Mouse (Mus musculus): ENCODE measurements at regions not wholly inside any gene's neighbourhood (a gene's known extent, or its start where the extent isn't known, plus 50 kb on each side); places are given as distances from the start of the nearest gene placed in this dataset.

DNA sequence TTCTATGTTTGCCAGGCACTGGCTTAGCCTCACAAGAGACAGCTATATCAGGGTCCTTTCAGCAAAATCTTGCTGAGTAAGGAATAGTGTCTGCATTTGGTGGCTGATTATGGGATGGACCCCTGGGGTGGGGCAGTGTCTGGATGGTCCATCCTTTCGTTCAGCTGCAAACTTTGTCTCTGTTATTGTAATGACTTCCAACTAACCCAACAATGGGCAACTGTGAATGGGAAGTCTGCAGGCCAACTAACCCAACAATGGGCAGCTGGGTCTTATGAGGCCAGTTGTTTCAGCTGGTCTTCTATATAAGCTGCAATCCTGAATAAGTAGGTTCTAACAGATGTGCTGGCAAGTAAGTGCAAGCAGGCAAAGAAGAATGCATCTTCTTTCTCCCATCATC, 304.0 kb upstream of the Eci2 start:
- no peaks in the 10 kb centered on the region for H3K36me3 ChIP-seq (ENCODE audit: control insufficient read depth, insufficient read depth, low read length)
- H3K27me3 ChIP-seq (ENCODE audit: control insufficient read depth, insufficient read depth, low read depth, low read length), result no peaks in the 10 kb centered on the region
- H3K4me2 ChIP-seq (ENCODE audit: low read length), result no peak overlapping the region
- H3K4me3 ChIP-seq (ENCODE audit: low read depth, low read length), result no peak overlapping the region
- H3K4me1 ChIP-seq (ENCODE audit: control insufficient read depth, insufficient read depth, low read length), result peaks cover 2% of the 10 kb centered on the region; the same call in 1 of the 2 replicates
- no peaks in the 10 kb centered on the region for H3K9me3 ChIP-seq (replicated peaks; ENCODE audit: control insufficient read depth, low read length, poor library complexity, severe bottlenecking)
- ATAC-seq, result no peak
- no peak overlapping the region for H3K27ac ChIP-seq (ENCODE audit: low read length)
- 27% methylated on average over 1 of the region's 1 CpGs for WGBS
- no peak overlapping the region for H3K9ac ChIP-seq (ENCODE audit: low read depth, low read length)

DNA sequence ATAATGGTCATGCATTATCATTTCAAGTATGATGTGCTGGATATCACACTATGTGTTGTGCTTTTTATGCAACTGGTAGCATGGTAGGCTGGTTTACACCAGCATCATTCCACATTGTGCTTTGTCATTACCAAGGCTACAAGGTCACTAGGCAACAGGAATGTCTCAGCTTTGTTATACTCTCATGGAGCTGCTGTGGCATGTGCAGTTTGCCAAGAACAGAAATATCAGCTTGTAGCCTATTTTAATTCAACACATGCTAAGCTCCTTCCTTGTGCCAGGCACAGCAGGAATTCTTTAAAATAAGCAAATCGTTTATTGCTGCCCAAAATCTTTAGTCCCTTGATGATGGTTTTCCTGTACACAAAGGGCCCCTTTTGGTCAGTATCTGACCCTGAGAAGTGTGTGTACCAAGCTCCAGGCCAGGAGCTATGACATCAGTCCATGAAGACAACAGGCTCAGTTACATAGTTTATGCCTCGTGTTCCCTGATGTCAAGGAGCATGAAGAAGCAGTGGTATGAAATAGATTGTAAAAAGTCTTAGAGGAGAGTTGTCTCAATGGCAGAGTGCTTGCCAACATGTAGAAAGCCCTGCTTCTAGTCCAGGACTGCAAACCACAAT, 314.0 kb upstream of the Cdyl start:
- no peaks in the 10 kb centered on the region for H3K27me3 ChIP-seq (ENCODE audit: control insufficient read depth, insufficient read depth, low read depth, low read length)
- H3K9ac ChIP-seq (ENCODE audit: low read depth, low read length), result no peak overlapping the region
- no peaks in the 10 kb centered on the region for H3K9me3 ChIP-seq (replicated peaks; ENCODE audit: control insufficient read depth, low read length, poor library complexity, severe bottlenecking)
- peak; percentile 32; the same call in 1 of the 2 replicates for ATAC-seq
- no peaks in the 10 kb centered on the region for H3K4me1 ChIP-seq (ENCODE audit: control insufficient read depth, insufficient read depth, low read length)
- H3K36me3 ChIP-seq (ENCODE audit: control insufficient read depth, insufficient read depth, low read length), result no peaks in the 10 kb centered on the region
- H3K4me2 ChIP-seq (ENCODE audit: low read length), result no peak overlapping the region
- WGBS, result 35% methylated on average over 2 of the region's 2 CpGs
- no peak overlapping the region for H3K27ac ChIP-seq (ENCODE audit: low read length)
- H3K4me3 ChIP-seq (ENCODE audit: low read depth, low read length), result no peak overlapping the region

DNA sequence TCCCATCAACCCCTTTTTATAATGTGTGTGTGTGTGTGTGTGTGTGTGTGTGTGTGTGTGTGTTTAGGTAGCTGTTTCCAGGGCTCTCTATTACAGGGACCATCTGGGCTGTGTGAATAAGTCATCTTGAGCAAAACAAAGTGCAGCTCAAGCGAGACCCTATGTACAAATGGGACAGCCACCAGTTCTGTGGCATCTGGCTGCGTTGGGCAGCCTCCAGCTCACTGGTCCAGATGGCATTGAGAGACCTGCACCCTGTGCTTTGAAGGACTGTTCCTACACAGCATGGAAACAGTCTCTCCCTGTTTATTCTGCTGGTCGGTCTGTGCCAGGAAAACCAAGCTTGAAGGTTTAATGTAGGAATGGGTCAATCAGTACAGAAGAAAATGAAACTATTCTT, 311.4 kb upstream of the Cdyl start:
- WGBS, result 81% methylated on average over 3 of the region's 3 CpGs
- H3K4me1 ChIP-seq (ENCODE audit: control insufficient read depth, insufficient read depth, low read length), result no peaks in the 10 kb centered on the region
- no peaks in the 10 kb centered on the region for H3K27me3 ChIP-seq (ENCODE audit: control insufficient read depth, insufficient read depth, low read depth, low read length)
- H3K9me3 ChIP-seq (replicated peaks; ENCODE audit: control insufficient read depth, low read length, poor library complexity, severe bottlenecking), result no peaks in the 10 kb centered on the region
- H3K4me2 ChIP-seq (ENCODE audit: low read length), result no peak overlapping the region
- H3K27ac ChIP-seq (ENCODE audit: low read length), result no peak overlapping the region
- no peaks in the 10 kb centered on the region for H3K36me3 ChIP-seq (ENCODE audit: control insufficient read depth, insufficient read depth, low read length)
- no peak overlapping the region for H3K4me3 ChIP-seq (ENCODE audit: low read depth, low read length)
- ATAC-seq, result peak; percentile 39; the same call in 1 of the 2 replicates
- no peak overlapping the region for H3K9ac ChIP-seq (ENCODE audit: low read depth, low read length)

DNA sequence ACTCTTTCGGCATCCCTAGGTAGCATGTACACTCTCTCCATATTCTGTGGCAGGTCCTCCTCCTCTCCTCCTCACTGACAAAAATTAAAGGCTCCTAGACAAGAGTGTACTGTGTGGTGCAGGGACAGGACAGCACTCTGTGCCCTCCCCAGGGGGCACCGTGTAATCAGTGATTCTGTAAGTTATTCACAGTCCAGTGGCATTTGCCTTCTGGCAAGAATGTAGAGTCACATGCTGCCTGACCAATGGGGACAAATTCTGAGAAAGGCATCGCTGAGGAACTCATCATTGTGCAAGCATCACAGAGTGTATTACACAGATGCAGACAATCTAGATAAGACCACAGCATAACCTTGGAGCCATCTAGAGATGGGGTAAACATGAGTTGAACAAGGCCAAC, 300.3 kb upstream of the Cdyl start:
- no peak overlapping the region for H3K4me2 ChIP-seq (ENCODE audit: low read length)
- H3K4me3 ChIP-seq (ENCODE audit: low read depth, low read length), result no peak overlapping the region
- no peaks in the 10 kb centered on the region for H3K36me3 ChIP-seq (ENCODE audit: control insufficient read depth, insufficient read depth, low read length)
- 87% methylated on average over 3 of the region's 3 CpGs for WGBS
- H3K9me3 ChIP-seq (replicated peaks; ENCODE audit: control insufficient read depth, low read length, poor library complexity, severe bottlenecking), result no peaks in the 10 kb centered on the region
- H3K9ac ChIP-seq (ENCODE audit: low read depth, low read length), result no peak overlapping the region
- H3K27ac ChIP-seq (ENCODE audit: low read length), result no peak overlapping the region
- no peaks in the 10 kb centered on the region for H3K27me3 ChIP-seq (ENCODE audit: control insufficient read depth, insufficient read depth, low read depth, low read length)
- H3K4me1 ChIP-seq (ENCODE audit: control insufficient read depth, insufficient read depth, low read length), result no peaks in the 10 kb centered on the region
- no peak for ATAC-seq

DNA sequence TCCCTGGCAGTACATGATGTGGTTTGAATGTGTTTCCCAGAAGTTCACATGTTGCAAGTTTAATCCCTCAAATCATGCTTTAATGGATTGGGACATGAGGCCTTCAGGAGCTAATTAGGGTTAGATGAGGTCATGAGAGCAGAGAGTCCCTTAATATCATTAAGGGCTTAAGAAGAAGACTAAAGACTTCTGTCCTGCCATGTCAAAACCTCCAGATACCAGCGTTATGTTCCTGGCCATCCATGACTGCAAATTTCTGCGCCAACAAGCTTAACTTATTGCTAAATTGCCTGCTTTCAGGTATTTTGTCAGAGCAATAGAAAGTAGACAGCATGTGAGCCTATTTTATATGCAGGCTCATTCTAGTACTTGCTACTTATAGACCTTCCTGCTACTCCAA, 282.1 kb upstream of the Cdyl start:
- no peaks in the 10 kb centered on the region for H3K9me3 ChIP-seq (replicated peaks; ENCODE audit: control insufficient read depth, low read length, poor library complexity, severe bottlenecking)
- no peak overlapping the region for H3K4me2 ChIP-seq (ENCODE audit: low read length)
- H3K4me3 ChIP-seq (ENCODE audit: low read depth, low read length), result no peak overlapping the region
- no peaks in the 10 kb centered on the region for H3K4me1 ChIP-seq (ENCODE audit: control insufficient read depth, insufficient read depth, low read length)
- WGBS, result 84% methylated on average over 2 of the region's 2 CpGs
- H3K27me3 ChIP-seq (ENCODE audit: control insufficient read depth, insufficient read depth, low read depth, low read length), result no peaks in the 10 kb centered on the region
- no peaks in the 10 kb centered on the region for H3K36me3 ChIP-seq (ENCODE audit: control insufficient read depth, insufficient read depth, low read length)
- no peak for ATAC-seq
- H3K27ac ChIP-seq (ENCODE audit: low read length), result no peak overlapping the region
- H3K9ac ChIP-seq (ENCODE audit: low read depth, low read length), result no peak overlapping the region

DNA sequence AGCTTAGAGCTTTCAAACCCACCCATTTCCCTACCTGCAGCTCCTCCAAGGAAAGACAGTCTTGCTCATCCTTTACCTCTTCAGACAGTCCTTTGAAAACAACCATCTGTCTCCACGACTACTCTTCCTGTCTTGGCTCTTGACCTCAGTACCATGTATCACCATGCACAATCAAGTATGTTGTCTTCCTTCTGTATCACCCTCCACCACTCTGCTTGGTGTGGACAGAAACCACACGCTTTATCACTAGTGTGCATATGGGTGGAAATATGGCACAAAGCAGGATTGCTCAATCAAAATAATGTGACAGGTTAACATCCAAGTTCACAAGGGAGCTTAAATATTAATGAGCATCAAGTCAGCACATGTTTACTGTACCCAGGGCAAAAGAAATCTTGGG, 280.1 kb upstream of the Cdyl start:
- no peak overlapping the region for H3K4me3 ChIP-seq (ENCODE audit: low read depth, low read length)
- H3K27me3 ChIP-seq (ENCODE audit: control insufficient read depth, insufficient read depth, low read depth, low read length), result no peaks in the 10 kb centered on the region
- no peak overlapping the region for H3K9ac ChIP-seq (ENCODE audit: low read depth, low read length)
- no peaks in the 10 kb centered on the region for H3K4me1 ChIP-seq (ENCODE audit: control insufficient read depth, insufficient read depth, low read length)
- no peak overlapping the region for H3K4me2 ChIP-seq (ENCODE audit: low read length)
- WGBS, result 96% methylated on average over 2 of the region's 2 CpGs
- H3K36me3 ChIP-seq (ENCODE audit: control insufficient read depth, insufficient read depth, low read length), result no peaks in the 10 kb centered on the region
- no peaks in the 10 kb centered on the region for H3K9me3 ChIP-seq (replicated peaks; ENCODE audit: control insufficient read depth, low read length, poor library complexity, severe bottlenecking)
- ATAC-seq, result no peak
- no peak overlapping the region for H3K27ac ChIP-seq (ENCODE audit: low read length)

DNA sequence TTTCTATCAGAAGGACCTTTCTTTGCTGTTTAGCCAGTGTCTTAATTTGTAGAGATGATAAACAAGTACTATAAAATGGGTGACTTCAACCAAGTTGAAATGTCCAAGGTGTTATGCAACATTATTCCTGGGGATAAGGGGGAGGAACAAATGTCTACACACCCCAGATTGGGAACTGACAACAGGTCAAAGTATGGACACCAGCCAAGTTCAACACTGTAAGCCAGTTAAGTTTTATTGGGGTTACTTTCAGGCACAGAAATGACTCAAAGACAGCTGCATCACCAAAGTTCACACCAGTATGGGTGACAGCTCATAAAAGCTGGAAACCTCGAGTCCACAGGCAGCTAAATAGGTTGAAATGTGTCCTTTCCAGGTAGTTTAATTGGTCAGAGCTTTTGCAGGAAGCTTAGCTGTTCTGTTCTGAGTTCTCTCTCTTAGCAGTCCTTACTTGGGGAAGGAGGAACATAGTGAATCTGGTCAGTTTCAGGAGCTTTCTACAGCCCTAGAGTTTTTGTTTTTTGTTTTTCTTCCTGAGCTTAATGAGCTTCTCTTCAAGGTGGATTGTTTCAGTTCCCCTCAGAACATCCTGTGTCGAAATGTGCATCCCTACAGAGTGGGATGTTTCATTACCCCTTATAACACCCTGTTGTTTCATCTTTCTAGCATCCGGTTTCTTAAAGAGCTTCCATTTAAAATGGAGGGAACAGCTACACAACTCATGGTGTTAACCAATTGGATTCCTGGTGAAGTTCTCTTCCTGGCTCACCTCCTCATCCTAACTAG, 279.2 kb upstream of the Cdyl start:
- no peaks in the 10 kb centered on the region for H3K36me3 ChIP-seq (ENCODE audit: control insufficient read depth, insufficient read depth, low read length)
- no peaks in the 10 kb centered on the region for H3K9me3 ChIP-seq (replicated peaks; ENCODE audit: control insufficient read depth, low read length, poor library complexity, severe bottlenecking)
- no peaks in the 10 kb centered on the region for H3K4me1 ChIP-seq (ENCODE audit: control insufficient read depth, insufficient read depth, low read length)
- no peak for ATAC-seq
- WGBS, result 70% methylated on average over 3 of the region's 3 CpGs
- no peak overlapping the region for H3K4me3 ChIP-seq (ENCODE audit: low read depth, low read length)
- no peak overlapping the region for H3K27ac ChIP-seq (ENCODE audit: low read length)
- no peak overlapping the region for H3K9ac ChIP-seq (ENCODE audit: low read depth, low read length)
- H3K27me3 ChIP-seq (ENCODE audit: control insufficient read depth, insufficient read depth, low read depth, low read length), result no peaks in the 10 kb centered on the region
- no peak overlapping the region for H3K4me2 ChIP-seq (ENCODE audit: low read length)

DNA sequence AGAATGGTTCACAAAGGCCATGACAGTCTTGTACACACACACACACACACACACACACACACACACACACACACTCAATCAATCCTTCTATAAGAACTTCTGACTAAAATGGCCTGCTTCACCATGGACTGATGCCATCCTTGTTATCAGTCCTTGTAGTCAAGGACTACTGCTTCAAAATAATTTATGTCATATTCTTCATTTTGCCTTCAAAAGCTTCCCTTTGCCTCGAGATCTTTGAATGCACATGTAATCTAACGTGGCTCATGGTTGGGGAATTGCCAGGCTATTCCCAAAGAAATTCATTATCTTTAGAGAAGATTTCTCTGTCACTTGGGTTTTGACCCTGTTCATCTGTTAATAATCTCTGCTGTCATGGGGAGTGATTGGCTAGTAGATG, 278.0 kb upstream of the Cdyl start:
- Histone ChIP-seq H3K27ac (ENCODE audit: low read length) (no peak overlapping the region), H3K4me1 (ENCODE audit: control insufficient read depth, insufficient read depth, low read length) (no peaks in the 10 kb centered on the region), H3K27me3 (ENCODE audit: control insufficient read depth, insufficient read depth, low read depth, low read length) (no peaks in the 10 kb centered on the region), H3K4me3 (ENCODE audit: low read depth, low read length) (no peak overlapping the region), H3K9ac (ENCODE audit: low read depth, low read length) (no peak overlapping the region), H3K36me3 (ENCODE audit: control insufficient read depth, insufficient read depth, low read length) (no peaks in the 10 kb centered on the region), H3K9me3 (replicated peaks; ENCODE audit: control insufficient read depth, low read length, poor library complexity, severe bottlenecking) (no peaks in the 10 kb centered on the region), H3K4me2 (ENCODE audit: low read length) (no peak overlapping the region)
- WGBS, result 50% methylated on average over 2 of the region's 2 CpGs
- no peak for ATAC-seq

DNA sequence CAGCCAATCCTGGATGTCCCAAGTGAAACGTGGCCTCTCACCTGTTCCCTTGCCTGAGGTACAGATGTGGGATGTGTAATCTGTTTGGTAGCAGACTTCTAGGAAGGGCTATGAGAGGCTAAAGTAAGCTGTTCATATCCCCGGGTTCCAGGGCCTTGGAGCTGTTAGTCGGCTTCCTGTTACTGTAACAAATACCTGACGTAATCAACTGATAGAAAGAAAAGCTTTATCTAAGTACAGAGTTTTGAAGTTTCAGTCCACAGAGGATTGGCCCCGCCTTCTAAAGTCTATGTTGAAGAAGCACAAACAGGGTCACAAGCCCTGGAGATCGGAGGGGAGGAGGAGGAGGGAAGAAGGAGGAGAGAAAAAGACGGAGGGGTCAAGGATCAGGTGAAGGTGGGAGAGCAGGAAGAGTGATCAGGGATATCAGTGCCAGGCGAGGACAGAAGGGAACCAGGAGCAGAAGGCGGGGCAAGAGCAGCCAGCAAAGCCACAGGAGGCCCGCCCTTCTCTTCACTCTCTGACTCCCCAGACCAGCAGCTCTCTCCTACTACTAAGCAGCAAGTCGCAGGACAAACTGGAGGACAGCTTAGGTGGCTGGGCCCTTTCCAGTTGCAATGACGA, 276.5 kb upstream of the Cdyl start:
- ATAC-seq, result no peak
- Histone ChIP-seq H3K27me3 (ENCODE audit: control insufficient read depth, insufficient read depth, low read depth, low read length) (no peaks in the 10 kb centered on the region), H3K9ac (ENCODE audit: low read depth, low read length) (no peak overlapping the region), H3K4me3 (ENCODE audit: low read depth, low read length) (no peak overlapping the region), H3K9me3 (replicated peaks; ENCODE audit: control insufficient read depth, low read length, poor library complexity, severe bottlenecking) (no peaks in the 10 kb centered on the region), H3K27ac (ENCODE audit: low read length) (no peak overlapping the region), H3K4me1 (ENCODE audit: control insufficient read depth, insufficient read depth, low read length) (no peaks in the 10 kb centered on the region), H3K36me3 (ENCODE audit: control insufficient read depth, insufficient read depth, low read length) (no peaks in the 10 kb centered on the region), H3K4me2 (ENCODE audit: low read length) (no peak overlapping the region)
- 50% methylated on average over 12 of the region's 12 CpGs for WGBS

Measured in midbrain, embryonic 16.5 days (tissue).